Mouse (Mus musculus) E14TG2a.4 (cell line): Measurements from ENCODE around the gene Prr14l.
"Not testable (repeated sequence)": the region's sequence is repeated elsewhere in the genome, so short reads cannot be mapped to it uniquely, and the experiment has no call there.

ENCODE experiments used
- CTCF ChIP-seq: conservative IDR thresholded peaks from 2 replicates; pipeline ENCODE4 v1.5.1; 2014; ENCODE audit warnings: low read length
- POU5F1 ChIP-seq: IDR thresholded peaks from 2 replicates; pipeline ENCODE4 v1.6.1; 2014; ENCODE audit warnings: low read length, borderline replicate concordance

DNA sequence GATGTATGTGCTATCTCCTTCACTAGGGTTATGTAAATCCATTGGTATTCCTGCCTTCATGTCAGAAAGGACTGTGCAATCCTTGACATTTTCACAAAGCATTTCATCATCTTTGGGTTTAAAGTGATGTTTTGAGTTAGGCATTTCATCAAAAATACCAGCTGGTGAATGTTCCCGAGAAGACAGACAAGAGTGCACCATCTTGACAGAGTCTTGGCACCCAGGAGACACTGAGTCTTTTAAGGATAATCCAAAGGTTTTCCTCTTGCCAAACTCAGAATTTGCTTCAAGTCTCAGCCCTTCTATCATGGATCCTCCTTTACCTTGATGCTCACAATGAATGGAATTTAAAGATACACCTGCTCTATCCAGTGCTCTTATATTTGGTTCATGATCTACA is 25.3 kb downstream of the Prr14l start:
- TF ChIP-seq CTCF, POU5F1: not testable (repeated sequence)
